Mouse (Mus musculus) A20 (cell line): Measurements from ENCODE around the gene Dld.

Experiments used
- DNase-seq: peaks from one replicate; pipeline ENCODE4 v3.0.0-alpha.2; 2011; ENCODE audit warnings: low read depth, low spot score

Dld gene

DNA sequence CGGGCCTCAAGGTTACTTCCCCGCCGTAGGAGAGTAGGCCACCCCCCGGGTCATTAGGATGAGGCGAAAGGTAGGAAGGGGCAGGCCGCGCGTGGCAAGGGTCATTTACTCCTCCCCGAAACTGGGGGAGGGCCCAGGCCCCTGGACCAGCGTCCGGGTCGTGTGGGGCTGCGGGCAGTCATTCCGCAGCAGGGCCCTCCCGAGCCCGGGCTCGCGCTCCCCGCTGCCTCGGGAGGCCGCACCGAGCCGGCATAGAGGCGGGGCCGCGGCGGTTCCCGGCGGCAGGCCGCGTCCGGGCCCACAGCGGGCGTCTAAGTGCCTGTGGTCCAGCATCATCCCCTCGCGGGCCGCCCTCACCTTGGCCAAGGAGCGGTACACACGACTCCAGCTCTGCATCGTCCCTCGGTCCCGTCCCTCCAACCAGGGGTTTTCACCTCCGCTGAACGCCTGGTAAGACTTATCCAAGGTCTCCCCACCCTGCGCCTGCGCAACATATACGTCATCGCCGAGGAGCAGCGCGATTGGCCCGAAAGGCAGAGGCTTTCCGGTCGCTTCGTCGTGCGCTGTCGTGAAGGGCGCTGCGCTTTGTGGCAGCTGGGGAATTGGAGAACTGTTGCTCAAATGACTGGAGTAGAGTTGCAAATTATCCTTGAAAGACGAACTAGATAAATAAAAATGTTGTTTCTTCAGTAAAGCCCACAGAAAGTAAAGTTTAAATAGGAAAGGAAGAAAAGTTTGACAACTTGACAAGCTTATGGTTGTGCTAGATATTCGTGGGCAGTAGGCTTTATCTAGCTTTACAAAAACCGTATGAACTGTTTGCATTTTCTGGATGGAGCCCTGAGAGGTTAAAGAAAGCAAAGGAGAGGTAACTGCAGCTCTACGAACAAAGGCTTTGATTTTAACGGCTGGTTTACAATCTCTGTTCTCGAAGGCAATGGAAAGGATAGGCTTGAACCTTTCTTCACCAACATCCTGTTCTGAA lies at the start of gene Dld:
Gene Dld (minus strand): TSS at position 510 of the 985 bp plus-strand sequence.
- DNase-seq = peak; percentile 97

DNA sequence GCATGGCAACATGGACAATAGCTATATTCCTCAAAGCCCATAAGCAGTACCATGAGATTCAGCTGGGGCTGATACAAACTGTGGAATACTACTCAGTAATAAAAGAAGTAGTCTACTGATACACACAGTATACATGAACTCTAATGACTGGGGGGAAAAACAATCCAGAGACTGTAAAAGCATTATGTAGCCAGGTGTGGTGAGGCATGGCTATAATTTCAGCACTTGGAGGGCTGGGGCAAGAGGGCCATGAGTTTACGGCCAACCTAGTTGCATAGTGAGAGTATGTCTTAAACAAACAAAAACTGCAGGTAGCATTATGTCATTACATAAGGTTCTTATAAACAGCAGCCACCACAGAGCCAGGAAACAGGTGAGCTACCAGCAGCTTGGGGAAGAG lies 49.6 kb upstream of the Dld start:
- no peak for DNase-seq

DNA sequence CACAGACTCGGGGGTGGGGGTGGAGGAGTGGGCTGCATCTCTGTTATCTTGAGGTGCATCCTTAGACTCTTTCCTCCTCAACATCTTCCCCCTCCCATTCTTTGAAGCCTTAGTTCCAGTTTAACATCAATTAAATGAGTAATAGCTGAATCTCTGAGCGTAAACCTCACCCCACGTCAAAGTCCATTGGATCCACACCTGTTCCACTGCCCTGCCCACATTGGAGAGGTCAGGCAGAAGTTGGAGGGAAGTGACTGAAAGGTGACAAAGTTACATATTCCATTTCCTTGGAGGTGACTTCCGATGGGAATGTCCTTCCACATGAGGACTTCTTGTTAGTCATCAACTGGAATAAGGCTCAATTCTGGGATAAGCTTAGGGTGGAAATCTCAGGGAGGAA lies 46.5 kb upstream of the Dld start:
- no peak for DNase-seq

DNA sequence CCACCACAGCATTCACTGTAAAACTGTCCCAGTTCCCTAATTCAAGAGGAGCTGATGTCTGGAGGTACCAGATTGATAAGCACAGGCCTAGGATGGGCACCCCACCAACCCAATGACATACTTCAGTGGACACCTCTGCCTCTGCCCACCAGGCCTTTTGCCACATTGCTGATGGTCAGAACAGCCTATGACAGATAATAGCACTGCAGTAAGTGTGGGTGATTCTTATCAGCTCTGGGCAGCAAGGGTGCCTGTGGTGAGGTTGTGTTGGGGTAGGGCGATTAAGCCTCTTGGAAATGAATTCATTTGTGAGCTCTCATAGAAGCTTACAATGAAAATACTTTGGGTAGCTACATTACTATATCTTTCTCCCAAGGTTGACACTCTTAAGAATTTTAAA lies 44.6 kb upstream of the Dld start:
- no peak for DNase-seq

DNA sequence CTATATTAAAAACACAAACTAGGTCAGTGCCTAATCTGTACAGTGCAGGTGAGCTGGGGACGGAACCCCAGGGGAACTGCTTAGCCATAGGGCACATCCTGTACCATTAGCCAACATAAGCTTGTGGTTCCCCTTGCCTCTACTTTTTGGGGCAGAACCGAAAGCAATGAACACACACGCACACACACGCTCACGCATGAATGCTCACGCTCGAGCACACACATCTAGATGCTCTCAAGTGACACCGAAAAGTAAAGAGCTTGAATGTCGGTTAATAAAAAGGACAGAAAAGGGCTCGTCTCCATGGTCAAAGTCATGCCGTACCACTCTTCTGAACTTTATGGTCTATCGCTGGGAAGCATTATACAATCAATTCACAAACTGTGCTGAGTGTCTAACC lies 40.4 kb upstream of the Dld start:
- peak; percentile 58 for DNase-seq

DNA sequence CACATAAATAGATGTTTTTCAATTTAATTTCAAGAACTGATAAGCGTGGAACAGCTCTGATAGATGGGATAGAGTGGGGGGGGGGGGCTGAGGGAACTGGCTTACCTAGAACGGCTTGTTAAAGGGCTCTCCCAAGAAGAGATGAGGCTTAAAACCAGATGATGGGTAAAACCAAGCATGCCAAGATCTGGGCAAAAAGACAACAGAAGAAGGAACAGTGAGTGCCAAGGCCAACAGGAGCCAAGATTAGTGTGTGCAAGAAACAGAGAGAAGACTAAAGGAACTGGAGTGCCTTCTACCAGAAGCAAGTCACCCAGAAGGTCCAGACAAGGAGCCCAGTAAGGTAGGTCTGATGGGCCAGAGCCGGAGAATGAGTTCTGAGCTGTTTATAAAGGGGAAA lies 39.3 kb upstream of the Dld start, which contains the start of gene Slc26a3:
Gene Slc26a3 (plus strand): TSS at position 301 of the 400 bp plus-strand sequence.
- no peak for DNase-seq

DNA sequence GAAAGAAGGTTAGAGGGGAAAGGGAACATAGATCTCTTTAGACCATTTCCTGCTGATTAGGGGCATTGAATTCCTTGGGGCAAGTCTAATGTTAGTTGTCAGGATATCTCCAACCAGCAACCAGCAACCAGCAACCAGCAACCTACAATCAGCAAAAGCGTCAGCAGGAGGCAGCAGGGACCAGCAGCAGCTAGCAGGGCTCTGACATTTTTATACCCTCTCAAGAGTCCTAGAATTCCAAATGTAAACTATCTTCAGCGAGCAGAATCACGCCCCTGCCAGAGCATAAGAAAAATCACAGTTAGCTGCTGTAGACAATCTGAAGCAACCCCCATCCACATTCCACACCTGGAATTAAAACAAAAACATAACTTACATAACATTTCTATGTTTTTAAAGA lies 36.0 kb upstream of the Dld start:
- no peak for DNase-seq

DNA sequence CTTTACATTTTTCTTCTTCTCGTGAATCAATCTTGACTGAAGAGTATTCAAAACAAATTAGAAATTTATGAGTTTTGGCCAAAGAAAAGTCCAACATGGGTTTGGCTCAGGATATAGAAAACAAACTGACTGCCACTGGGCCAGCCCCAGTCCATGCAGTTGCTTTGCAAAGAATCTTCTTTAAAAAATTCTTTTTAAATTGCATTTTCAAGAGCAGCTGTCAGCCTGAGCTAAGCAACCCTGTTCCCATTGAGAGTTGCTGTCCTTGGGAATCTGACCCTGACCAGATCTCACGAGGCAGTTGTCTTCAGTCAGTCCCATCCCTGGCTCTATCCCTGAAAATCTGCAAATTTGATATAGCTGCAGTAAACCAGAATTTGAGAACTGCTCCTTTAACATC lies 31.2 kb upstream of the Dld start:
- DNase-seq = no peak

DNA sequence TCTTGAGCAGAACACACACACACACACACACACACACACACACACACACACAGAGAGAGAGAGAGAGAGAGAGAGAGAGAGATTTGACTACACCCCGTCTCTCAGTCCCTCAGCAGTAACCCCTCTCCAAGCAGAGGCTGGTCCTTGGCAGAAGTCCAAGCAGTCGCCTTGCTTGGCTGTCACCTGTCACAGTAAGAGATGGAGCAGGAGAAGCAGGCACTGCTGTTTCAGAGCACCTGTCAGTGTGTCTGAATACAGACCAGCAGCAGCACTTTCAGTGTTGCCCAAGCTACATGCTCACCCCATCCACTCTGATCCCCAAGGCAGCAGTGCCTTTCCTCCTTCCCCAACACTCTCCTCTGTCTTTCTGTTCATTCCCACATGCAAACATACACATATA lies 29.6 kb upstream of the Dld start:
- peak; percentile 43 for DNase-seq

DNA sequence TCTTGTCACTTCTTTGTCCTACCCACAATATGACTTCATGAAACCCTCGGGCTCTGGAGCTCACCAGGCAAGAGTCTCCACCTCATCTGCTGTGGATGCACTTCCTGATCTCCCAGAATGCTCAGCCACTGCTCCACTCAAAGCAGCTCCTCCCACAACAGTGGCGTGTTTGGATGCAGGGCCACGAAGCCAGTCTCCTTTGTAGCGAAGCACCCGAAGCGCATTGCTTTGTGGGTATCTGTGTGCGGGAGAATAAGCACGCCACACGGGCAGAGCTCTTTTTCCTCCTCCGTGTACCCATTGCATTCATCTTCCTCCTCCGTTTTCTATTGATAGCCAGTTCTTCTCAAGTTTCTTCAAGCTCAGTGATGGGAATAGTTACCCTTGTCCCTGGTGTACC lies 26.0 kb upstream of the Dld start:
- DNase-seq = no peak

DNA sequence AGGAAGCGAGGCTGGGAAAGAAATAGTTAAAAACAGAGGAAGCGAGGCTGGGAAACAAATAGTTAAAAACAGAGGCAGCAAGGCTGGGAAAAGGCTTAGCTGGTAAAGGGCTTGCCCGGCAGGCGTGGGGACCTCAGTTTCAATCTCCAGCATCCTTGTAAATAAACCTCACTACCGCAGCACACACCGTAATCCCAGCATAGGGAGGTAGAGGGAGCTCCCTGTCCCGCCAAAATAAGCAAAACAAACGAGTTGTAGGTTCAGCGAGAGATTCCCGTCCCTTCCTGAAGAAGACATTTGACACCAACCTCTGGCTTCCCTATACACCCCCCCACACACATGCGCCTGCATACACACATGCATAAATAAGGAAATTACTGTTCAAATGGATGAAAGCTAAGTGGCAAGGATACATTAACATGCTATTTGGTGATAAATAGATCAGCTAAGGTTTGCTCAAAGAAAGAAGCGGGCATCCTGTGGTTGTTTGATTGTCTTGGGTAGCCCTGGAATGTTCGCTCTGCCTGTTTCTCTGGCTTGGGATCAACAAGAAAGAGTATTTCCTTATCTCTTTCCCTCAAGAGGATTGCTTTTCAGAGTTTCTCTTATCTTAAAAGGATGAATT lies 25.2 kb upstream of the Dld start:
- DNase-seq = peak; percentile 23

DNA sequence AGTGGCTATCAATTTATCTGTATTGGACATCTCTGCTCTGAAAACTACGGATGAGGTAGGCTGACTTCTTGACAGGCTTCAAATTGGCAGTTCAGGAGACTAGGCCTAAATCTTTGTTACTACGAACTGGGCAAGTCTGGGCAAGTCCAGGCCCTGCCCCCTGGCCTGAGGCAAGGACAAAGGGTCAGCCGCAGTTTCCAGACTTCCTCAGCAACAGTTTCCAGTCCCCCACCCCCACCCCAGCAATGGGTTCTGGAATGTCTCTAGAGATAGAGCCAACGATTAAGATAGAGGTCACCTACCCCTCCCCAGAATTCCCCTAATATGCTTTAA lies 24.0 kb upstream of the Dld start:
- DNase-seq = no peak

DNA sequence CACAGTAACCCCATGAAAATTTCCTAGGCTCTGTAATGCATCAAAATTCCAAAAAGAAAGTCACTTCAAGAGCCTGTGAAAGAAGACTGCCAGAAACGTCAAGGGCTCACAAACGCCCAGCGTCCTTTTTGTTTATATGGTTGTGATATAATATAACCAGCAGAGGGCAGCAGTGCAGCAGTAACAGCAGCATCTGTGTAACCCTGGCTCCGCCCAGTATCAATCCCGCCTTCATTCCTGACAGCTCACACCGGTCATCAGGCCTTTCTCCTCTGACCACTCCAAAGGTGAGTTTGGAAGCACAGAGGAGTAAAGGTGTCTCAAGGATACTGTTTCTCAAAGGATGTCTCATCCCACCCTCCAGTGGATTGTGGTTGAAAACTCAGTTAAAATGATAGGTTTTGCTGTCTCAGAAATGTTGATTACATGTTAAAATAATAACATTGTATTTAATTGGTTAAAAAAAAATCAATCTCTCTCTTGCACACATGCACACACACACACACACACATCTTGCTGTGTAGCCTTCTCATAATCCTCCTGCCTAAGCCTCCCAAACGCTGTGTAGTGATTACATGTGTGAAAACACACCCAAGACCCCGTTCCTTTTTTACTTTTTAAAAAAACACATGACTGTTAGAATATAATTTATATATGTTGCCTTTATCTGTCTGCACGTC lies 23.5 kb upstream of the Dld start:
- peak; percentile 78 for DNase-seq

DNA sequence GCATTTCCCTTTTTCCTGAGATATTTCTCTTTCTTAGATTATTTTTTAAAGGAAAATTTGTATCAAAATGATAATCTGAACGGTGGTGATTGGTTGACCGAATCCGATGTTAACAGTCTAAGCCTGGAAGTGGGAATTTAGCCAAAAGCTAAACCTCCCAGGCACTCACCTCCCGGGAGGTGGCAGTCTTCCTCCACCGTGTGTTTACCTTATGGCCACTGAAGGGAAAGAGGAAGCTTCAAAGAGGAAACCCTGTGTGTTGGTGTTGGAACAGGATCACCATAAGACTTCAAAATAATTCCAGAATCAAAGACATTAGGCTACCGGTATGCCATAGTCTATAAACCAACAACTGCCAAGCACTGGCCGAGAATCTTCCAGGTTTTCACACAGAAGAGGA lies 18.4 kb upstream of the Dld start:
- DNase-seq = no peak

DNA sequence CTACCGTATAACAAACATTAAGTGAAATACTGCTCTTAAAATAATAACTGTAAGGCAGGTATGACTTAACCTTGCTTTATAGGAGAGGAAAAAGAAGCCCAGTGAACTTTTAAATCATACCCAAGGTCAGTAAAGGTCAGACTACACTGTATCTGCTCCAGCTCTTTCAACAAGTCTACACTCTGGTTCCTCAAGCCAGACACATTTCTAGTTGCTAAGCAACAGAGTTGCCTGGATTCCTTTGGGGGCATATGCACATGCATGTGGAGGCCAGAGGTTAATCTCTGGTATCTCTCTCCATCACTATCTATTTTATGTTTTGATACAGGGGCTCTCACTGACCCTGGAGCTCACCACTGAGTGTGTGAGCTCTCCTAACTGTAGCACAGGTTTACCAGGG lies 17.9 kb upstream of the Dld start:
- no peak for DNase-seq

DNA sequence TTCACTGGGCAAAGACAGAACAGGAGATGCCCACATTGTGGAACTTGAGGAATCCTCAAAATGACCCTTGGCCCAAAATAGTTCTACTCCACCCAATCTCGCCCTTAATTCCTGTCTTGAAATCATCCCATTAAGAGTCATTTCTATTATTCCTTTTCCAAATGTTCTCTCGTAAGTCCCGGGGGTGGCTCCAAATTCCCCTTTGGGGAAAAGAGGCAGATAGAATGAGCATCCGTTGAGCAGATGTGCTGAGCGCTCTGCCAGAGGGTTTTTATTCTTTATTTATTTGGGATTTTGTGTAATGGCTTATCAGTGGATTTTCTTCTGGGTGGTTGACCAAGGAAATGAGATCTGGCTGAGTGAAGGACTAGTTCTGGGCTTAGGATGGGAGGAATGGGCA lies 16.5 kb upstream of the Dld start:
- DNase-seq = no peak

DNA sequence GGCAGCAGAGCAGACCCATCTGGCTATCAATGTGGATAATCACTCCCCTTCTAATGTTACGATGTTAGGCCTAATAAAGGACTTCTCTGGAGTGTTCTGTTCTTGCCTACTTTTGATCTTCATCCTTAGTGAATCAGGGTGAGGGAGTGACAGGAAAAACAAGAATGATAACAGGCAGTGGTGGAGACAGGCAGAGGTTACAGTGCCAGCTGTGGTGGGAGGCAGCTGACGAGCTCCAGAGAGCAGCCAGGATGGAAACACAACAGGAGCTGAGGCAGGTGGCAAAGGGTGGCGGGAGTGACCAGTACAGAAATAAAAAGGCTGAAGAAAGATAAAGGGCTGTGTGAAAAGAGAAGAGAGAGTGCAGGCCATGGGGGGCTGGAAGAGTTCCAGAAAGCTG lies 15.2 kb upstream of the Dld start:
- DNase-seq = no peak

DNA sequence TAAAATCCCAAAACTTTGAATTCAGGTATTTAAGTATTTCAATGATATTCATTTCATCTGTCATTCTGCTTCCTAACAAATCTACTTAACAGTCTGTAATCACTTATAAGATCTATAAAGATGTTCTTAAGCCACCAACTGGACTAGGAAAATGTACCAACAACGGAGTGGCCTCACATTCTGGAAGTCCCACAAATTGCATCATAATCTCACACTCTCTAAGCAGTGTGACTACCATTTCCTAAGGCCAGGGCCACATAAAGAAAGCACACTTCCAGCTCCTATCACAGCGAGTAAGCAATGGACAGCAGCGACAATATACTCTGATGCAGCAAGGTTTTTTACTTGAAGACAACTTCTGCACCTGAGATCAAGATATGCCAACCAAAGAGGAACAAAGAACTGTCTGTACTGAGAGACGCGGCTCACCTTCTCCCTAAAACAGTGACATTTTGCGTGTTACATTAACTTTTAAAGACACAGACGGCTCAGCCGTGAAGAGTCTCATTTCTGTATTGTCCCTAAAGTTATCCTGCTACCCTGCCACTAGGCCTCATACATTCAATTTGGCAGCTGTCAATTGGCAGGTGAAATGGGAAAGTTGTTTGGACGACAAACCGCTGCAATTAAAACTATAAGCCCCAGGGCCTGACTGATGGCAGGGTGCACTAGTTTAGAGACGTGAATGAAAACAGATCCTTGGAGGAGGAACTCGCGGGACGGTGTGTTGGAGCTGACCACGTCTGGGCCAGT lies 886 bp downstream of the Dld start:
- peak; percentile 53 for DNase-seq

DNA sequence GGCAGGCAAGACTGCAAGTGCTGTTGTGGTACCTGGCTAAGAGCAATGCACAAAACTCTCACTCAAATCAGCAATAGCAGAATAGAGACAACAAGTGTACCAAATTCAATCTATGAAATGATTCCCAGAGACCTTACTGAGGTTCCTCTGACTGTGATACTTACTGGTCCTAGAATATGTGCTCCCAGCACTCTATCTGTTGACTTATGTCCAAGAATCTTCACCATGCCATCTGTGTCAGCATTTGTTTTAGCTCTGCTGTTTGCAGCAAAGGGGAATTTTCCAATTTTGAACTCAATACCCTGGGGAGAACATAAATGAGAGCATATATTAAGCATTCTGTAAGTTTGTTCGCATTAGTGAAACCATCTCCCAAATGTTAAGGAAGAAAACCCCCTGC lies 18.0 kb downstream of the Dld start:
- no peak for DNase-seq

DNA sequence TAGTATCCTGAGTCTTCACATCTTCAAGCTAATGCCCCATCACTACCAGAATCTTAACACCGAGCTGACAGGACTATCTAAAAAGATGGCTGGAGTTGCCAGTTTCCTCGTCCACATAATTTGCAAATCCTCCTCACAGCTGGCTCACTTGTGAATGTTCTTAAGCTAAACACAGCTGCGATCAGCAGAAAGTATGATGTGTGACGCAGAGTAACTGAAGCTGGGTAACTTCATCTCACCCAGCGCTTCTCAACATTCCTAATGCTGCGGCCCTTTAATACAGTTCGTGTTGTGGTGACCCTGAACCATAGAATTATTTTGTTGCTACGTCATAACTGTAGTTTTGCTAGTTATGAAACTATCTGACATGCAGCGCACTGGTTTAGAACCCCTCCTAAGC lies 24.1 kb downstream of the Dld start:
- DNase-seq = no peak

DNA sequence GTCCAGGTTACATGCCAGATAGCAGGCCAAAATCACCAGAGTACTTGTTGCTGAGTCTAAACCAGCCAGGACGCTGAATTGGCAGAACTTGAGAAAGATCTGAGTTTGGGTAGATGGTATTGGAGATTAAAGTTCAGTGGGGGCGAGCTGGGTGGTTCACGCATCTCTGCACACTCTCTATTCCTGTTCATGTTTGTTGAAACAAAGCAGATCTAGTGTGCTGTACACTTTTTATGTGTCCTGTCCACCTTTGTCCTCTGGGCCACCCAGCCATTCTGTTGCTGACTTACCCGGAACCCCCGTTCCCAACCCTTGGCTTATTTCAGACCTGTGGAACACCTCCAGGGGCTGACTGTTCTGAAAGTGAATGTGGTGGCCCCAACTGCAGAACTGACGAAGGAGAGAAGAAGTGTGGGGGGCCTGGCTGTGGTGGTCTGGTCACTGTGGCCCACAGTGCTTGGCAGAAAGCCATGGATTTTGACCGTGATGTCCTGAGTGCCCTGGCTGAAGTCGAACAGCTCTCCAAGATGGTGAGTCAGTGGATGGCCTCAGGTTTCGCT lies 28.0 kb downstream of the Dld start:
- no peak for DNase-seq

DNA sequence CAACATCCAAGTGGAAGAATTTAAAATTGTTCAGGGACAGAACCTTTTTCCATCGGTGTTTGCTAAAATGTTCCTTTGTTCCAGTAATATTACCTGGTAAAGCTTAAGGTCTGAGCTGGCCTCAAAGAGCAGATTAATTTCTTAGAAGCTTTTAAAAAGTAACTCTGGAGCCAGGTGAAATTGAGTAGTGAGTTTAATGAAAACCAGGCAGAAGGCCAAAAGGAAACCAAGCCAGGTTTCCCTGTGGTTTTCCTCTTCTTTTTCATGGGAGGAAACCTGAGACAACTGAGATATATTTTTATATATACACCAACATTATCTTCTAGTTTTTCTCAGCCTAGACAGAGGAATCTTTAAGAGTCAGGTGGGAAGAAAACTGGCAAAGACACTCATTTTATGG lies 29.7 kb downstream of the Dld start:
- DNase-seq = no peak
